Mouse (Mus musculus) spleen, adult 2 months (tissue): ENCODE data around the gene B3gntl1.

Experiments used
- CTCF ChIP-seq: fragments of 200-500 bp; IDR thresholded peaks from 2 replicates; pipeline ENCODE4 v1.5.1; 2011; ENCODE audit warnings: mild to moderate bottlenecking, inconsistent platforms; ENCODE audit not compliant: insufficient read depth, insufficient read length, insufficient replicate concordance; ENCODE audit errors: extremely low read depth
- POLR2A ChIP-seq: fragments of 200-500 bp; IDR thresholded peaks from 2 replicates; pipeline ENCODE4 v1.6.1; 2011; ENCODE audit warnings: low read depth, low read length, inconsistent platforms

DNA sequence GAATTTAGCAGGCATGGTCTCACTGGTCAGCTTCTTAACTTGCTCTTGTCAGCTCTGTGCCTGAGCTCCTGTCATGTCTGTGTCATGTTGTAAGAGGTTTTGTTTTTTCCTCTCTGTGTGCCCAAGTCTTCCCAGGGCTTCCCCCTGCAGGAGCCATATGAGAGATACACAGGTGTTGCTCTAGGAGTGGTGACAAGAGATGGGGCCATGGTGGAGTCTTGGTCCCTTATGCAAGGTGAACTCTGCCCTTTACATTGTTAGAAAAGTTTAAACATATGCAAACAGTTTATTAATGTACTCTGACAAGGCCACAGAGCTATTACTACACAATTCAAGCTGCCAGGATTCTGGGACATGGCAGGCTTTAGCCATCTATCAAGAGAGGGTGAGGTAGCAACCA is 56.5 kb downstream of the B3gntl1 start:
- TF ChIP-seq POLR2A (no peak), CTCF (no peak)
